Mouse (Mus musculus) E14TG2a.4 (cell line): ENCODE data around the gene Med13l.

ENCODE experiments used
- H3K27me3 ChIP-seq: 2 replicates; pipeline ENCODE4 v1.6.1; 2014; ENCODE audit warnings: low read length, control low read depth; ENCODE audit not compliant: insufficient read depth
- H3K36me3 ChIP-seq: 2 replicates; pipeline ENCODE4 v1.6.1; 2014; ENCODE audit warnings: low read length, control low read depth; ENCODE audit not compliant: insufficient read depth
- H3K4me1 ChIP-seq: replicated peaks from 2 replicates; pipeline ENCODE4 v1.6.1; 2014; ENCODE audit warnings: low read depth, low read length, control low read depth
- H3K4me3 ChIP-seq: replicated peaks from 2 replicates; pipeline ENCODE4 v1.5.1; 2014; ENCODE audit warnings: mild to moderate bottlenecking, low read length
- H3K9me3 ChIP-seq: 2 replicates; pipeline ENCODE4 v1.6.1; 2014; ENCODE audit warnings: low read length, control low read depth
- CTCF ChIP-seq: conservative IDR thresholded peaks from 2 replicates; pipeline ENCODE4 v1.5.1; 2014; ENCODE audit warnings: low read length
- NANOG ChIP-seq: IDR thresholded peaks from 2 replicates; pipeline ENCODE4 v1.6.1; 2014; ENCODE audit warnings: borderline replicate concordance, low read length, mixed read lengths
- POU5F1 ChIP-seq: IDR thresholded peaks from 2 replicates; pipeline ENCODE4 v1.6.1; 2014; ENCODE audit warnings: low read length, borderline replicate concordance

The Med13l gene

DNA sequence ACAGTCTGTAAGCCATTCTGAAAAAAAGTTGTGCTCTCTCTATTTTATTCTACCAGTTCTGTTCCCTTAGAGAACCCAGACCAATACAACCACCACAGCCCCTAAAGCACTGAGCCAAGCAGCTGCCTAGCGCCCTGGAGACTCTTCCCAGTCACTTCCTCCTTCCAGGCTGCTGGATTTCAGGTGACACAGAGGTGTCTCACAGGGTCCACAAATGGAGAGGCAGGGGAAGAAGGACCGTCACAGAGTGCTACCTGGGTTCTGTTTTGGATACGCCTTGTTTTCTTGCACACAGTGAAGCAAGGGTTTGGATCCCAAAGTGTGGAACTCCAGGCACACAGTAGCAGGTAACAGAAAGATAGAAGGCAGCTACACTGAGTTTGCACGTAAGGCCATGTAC lies 140.5 kb downstream of the Med13l start:
- no peak overlapping the region for H3K4me3 ChIP-seq
- no peak for TF ChIP-seq CTCF
- no peak for TF ChIP-seq POU5F1
- peaks cover 14% of the 10 kb centered on the region for H3K36me3 ChIP-seq
- 0 out of 2 replicates have a peak, but pooled peaks cover 2% of the 10 kb centered on the region for H3K9me3 ChIP-seq
- H3K4me1 ChIP-seq: peaks cover 56% of the 10 kb centered on the region
- no peaks in the 10 kb centered on the region for H3K27me3 ChIP-seq

DNA sequence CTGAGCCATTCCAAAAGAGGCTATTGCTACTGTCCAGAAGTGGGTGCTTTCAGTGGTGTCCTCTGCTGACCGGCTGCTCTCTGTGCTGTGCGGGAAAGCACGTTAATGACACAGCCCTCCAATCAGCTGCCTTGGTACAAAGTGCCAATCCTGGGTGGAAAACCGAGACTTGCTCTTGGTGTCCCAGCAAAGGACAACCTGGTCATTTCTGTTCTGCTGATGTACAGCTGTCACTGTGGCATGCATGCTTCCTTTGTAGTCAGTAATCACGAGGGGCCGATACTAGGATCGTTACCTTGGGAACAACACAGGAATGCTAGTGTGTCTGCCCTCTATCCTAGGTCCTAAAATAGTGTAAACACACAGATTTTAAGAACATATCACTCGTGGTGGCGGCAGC lies 142.2 kb downstream of the Med13l start:
- Histone ChIP-seq H3K4me3 (no peak overlapping the region), H3K9me3 (no peaks in the 10 kb centered on the region), H3K36me3 (peaks cover 8% of the 10 kb centered on the region), H3K27me3 (no peaks in the 10 kb centered on the region), H3K4me1 (peaks cover 63% of the 10 kb centered on the region)
- no peak for TF ChIP-seq CTCF
- no peak for TF ChIP-seq NANOG
- no peak for TF ChIP-seq POU5F1

DNA sequence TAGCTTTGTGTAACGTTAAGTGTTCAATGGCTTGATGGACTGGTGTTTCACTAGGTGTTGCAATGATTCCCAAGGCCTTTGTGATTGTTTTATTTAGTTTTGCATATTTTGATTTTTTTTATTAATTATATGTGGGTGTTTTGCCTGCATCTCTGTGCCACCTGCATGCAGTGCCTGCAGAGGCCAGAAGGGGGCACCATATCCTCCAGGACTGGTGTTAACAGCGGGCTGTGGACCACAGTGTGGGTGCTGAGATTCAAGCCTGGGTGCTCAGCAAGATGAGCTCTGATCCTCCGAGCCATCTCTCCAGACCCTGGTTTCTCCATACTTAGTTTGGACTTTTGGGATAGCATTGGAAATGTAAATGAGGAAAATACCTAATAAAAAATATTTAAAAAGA lies 143.7 kb downstream of the Med13l start:
- Histone ChIP-seq H3K9me3 (no peaks in the 10 kb centered on the region), H3K4me3 (no peak overlapping the region), H3K27me3 (no peaks in the 10 kb centered on the region), H3K36me3 (peaks cover 9% of the 10 kb centered on the region), H3K4me1 (peaks cover 76% of the 10 kb centered on the region)
- TF ChIP-seq CTCF (peak; percentile 97), NANOG (no peak), POU5F1 (no peak)

DNA sequence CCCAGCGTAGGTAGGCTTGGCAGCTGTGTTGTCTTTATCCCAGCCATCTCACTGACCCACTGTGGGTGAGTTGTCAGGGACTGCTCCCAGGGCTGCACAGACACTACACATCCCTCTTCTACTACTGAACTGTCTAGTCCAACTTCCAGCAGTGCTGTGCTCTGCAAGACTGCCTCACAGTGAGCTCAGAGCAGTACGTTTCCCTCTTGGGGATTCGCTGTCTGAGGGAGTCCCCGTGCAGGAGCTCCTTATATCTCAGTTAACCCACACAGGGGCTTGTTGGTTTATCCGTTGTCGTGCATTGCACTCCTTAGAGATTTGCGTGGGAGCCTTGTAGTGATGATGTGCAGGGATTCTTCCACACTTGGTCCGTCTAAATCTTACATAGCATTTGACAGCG lies 144.5 kb downstream of the Med13l start:
- TF ChIP-seq NANOG (no peak), POU5F1 (no peak), CTCF (no peak)
- Histone ChIP-seq H3K4me1 (peaks cover 81% of the 10 kb centered on the region), H3K4me3 (no peak overlapping the region), H3K27me3 (no peaks in the 10 kb centered on the region), H3K9me3 (no peaks in the 10 kb centered on the region), H3K36me3 (peaks cover 13% of the 10 kb centered on the region)

DNA sequence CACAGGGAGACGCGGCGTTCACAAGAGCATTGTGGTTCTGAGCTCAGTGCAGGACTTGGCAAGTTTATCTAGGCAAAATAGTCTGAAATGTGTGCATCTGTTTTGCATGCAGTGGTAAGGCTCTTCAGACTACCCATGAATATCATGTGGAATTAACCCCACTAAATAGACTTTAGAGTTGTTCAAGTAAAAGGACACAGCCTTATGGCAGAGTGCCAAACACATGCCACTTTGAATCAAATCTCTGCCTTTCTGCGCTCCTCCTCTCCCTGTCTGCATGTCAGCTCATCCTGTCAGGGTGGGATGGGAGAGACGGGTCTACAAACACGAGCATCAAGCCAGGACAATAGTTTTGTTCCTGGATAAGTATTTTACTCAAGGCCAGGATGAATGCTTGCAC lies 145.5 kb downstream of the Med13l start:
- TF ChIP-seq NANOG (no peak), POU5F1 (no peak)
- H3K36me3 ChIP-seq: peaks cover 16% of the 10 kb centered on the region
- no peaks in the 10 kb centered on the region for H3K9me3 ChIP-seq
- H3K4me1 ChIP-seq: peaks cover 83% of the 10 kb centered on the region
- no peak overlapping the region for H3K4me3 ChIP-seq
- H3K27me3 ChIP-seq: no peaks in the 10 kb centered on the region

DNA sequence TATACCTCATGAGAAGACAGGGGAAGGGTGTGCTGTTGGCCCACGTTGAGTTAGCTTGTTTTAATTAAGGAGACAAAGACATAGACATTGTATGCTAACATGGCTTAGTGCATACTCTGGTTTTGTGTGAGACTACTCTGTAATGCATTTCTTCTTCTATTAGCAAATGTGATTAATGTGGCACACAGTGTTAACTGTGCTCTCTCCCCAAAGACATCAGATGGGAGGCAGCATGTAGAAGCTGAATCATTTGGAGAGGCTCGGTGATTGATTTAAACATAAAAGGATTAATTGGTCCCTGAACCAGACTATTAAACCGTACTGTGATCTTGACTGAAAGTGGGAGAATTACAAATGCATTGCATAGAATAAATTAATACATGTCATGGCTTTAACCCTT lies 145.9 kb downstream of the Med13l start:
- Histone ChIP-seq H3K4me3 (no peak overlapping the region), H3K4me1 (peaks cover 80% of the 10 kb centered on the region), H3K27me3 (no peaks in the 10 kb centered on the region), H3K9me3 (no peaks in the 10 kb centered on the region), H3K36me3 (peaks cover 15% of the 10 kb centered on the region)
- TF ChIP-seq CTCF (no peak), NANOG (no peak), POU5F1 (no peak)

DNA sequence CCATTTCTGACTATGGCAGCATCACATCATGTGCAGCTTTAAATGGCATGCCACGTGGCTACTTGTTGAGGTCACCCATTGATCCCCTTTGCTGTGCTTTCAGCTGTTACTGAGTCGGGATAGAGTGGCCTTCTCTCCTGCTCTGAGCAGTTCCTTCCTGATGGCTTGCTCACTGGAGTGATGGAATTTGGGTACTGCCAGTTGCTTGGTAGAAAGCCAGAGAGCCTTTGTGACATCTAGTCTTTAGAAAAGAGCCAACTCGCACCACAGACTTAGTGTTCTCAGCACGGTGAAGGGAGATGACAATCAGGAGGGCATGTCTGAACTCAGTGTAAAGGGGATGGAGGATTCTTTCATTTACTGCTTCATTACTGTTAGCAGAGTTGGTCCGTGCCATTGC lies 147.0 kb downstream of the Med13l start:
- Histone ChIP-seq H3K27me3 (no peaks in the 10 kb centered on the region), H3K36me3 (peaks cover 15% of the 10 kb centered on the region), H3K4me3 (no peak overlapping the region), H3K4me1 (peaks cover 73% of the 10 kb centered on the region), H3K9me3 (no peaks in the 10 kb centered on the region)
- TF ChIP-seq CTCF: no peak
- no peak for TF ChIP-seq POU5F1
- TF ChIP-seq NANOG: no peak

DNA sequence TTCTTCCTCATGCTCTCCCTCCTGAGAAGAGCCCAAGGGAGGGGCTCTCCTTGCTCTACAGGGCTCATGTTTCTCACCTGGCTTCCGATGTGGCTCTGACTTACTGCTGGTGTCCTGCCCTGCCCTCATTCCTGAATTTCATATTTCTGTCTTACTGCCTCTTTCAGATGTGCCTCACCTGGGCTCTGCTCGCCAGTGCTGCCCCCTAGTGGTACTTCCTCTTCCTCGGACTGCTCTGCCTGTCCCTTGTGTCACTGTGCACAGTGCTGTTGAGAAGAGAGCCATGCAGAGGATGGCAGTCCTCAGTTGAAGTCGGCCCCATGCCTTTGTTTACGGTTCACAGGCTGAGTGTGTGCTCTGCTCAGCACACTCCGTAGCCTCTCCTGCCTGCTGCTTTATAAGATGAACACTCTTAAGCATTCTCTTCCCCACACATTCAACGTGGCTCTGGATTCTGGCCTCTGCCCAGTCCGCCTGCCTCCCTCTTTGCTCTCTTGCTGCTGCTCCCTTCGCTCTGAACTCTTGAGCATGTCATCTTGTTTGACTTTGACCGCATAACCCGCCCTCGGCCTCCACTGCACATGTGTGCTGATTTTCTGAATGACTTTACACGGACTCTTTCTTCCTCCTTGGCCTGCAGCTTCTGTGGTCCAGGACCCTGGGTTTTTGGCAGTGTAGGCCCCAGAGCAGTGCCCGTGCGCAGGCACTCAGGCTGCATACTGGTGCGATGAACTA lies 147.9 kb downstream of the Med13l start:
- peaks cover 15% of the 10 kb centered on the region for H3K36me3 ChIP-seq
- peak overlapping the region; percentile 17; the same call in 1 of the 2 replicates for H3K4me3 ChIP-seq
- H3K4me1 ChIP-seq: peaks cover 73% of the 10 kb centered on the region
- peak; percentile 78 for TF ChIP-seq CTCF
- TF ChIP-seq NANOG: no peak
- no peaks in the 10 kb centered on the region for H3K27me3 ChIP-seq
- no peaks in the 10 kb centered on the region for H3K9me3 ChIP-seq

DNA sequence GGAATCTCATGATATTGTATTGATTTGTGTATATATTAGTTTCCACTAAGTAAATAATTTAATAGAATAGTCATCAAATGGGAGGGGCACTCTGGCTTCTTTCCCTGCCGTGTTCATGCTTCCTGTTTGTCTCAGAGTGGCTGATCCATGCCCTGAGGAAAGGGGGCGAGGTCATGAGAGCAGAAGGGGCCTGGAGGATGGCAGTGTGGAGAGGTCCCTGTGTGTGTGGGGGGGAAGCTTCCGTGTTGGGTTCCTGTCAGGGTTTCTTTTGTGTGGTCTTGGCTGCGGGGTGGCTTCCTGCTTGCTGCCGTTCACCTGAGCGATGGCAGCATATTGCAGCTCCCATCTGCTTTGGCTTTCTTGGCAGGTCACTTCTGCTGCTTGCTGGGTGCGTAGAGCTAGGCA lies 149.4 kb downstream of the Med13l start:
- Histone ChIP-seq H3K9me3 (no peaks in the 10 kb centered on the region), H3K27me3 (no peaks in the 10 kb centered on the region), H3K36me3 (peaks cover 13% of the 10 kb centered on the region), H3K4me3 (no peak overlapping the region), H3K4me1 (peaks cover 68% of the 10 kb centered on the region)
- TF ChIP-seq CTCF: no peak
- TF ChIP-seq POU5F1: no peak
- no peak for TF ChIP-seq NANOG
